Mouse (Mus musculus): ENCODE measurements around the gene Gm28557.
A peak's percentile ranks its signal among the peaks of the same experiment; 100 is the strongest.
"Not testable (repeated sequence)": the region's sequence is repeated elsewhere in the genome, so short reads cannot be mapped to it uniquely, and the experiment has no call there.

Gm28557 gene

GRCm38 (mm10) chr13:67108194-67108820, at the start of gene Gm28557:
Gm28557 (minus strand) TSS chr13:67108604.
- DNase-seq (ENCODE audit: low spot score in 2 of 2) = peak; percentile 66 to 84

- peak; percentile 38 to 66 for DNase-seq (ENCODE audit: low spot score in 2 of 2)
These were observed 19.8 kb upstream of the Gm28557 start for GRCm38 (mm10) chr13:67128038-67128721.

- DNase-seq (ENCODE audit: low spot score in 2 of 2) = not testable (repeated sequence)
These were observed 19.1 kb upstream of the Gm28557 start for GRCm38 (mm10) chr13:67127507-67127906.

- DNase-seq (ENCODE audit: low spot score in 2 of 2) = no peak
These were observed 16.1 kb upstream of the Gm28557 start for GRCm38 (mm10) chr13:67124460-67124859.

- DNase-seq (ENCODE audit: low spot score in 2 of 2) = not testable (repeated sequence)
These were observed 13.0 kb upstream of the Gm28557 start, which contains the start of gene Zfp759 for GRCm38 (mm10) chr13:67121360-67121759. Zfp759 (plus strand) TSS chr13:67121660.

- not testable (repeated sequence) for DNase-seq (ENCODE audit: low spot score in 2 of 2)
These were observed 7.8 kb upstream of the Gm28557 start, which contains the start of gene Rslcan18 for GRCm38 (mm10) chr13:67116163-67116562. Rslcan18 (minus strand) TSS chr13:67116263.

GRCm38 (mm10) chr13:67113287-67113686, 4.9 kb upstream of the Gm28557 start:
- DNase-seq (ENCODE audit: low spot score in 2 of 2) = no peak

GRCm38 (mm10) chr13:67112096-67112495, 3.7 kb upstream of the Gm28557 start:
- DNase-seq (ENCODE audit: low spot score in 2 of 2) = no peak

- DNase-seq (ENCODE audit: low spot score in 2 of 2) = peak in 1 of 2 experiments; percentile 30
These were observed 410 bp upstream of the Gm28557 start for GRCm38 (mm10) chr13:67108821-67109206.

- DNase-seq (ENCODE audit: low spot score in 2 of 2) = no peak
These were observed 723 bp downstream of the Gm28557 start for GRCm38 (mm10) chr13:67107681-67108080.

- DNase-seq (ENCODE audit: low spot score in 2 of 2) = no peak
These were observed 10.5 kb downstream of the Gm28557 start, which contains the start of gene Zfp708 for GRCm38 (mm10) chr13:67097876-67098275. Zfp708 (minus strand) TSS chr13:67097976.

- no peak for DNase-seq (ENCODE audit: low spot score in 2 of 2)
These were observed 18.2 kb downstream of the Gm28557 start for GRCm38 (mm10) chr13:67090154-67090553.

GRCm38 (mm10) chr13:67081946-67082345, 26.5 kb downstream of the Gm28557 start:
- no peak for DNase-seq (ENCODE audit: low spot score in 2 of 2)

GRCm38 (mm10) chr13:67081142-67081713, 27.2 kb downstream of the Gm28557 start:
- DNase-seq (ENCODE audit: low spot score in 2 of 2) = peak; percentile 32 to 42

- DNase-seq (ENCODE audit: low spot score in 2 of 2) = no peak
These were observed 31.2 kb downstream of the Gm28557 start for GRCm38 (mm10) chr13:67077244-67077643.

- no peak for DNase-seq (ENCODE audit: low spot score in 2 of 2)
These were observed 35.6 kb downstream of the Gm28557 start for GRCm38 (mm10) chr13:67072786-67073185.

- DNase-seq (ENCODE audit: low spot score in 2 of 2) = no peak
These were observed 43.0 kb downstream of the Gm28557 start for GRCm38 (mm10) chr13:67065386-67065785.

GRCm38 (mm10) chr13:67062427-67062826, 46.0 kb downstream of the Gm28557 start:
- no peak for DNase-seq (ENCODE audit: low spot score in 2 of 2)

- peak; percentile 66 to 81 for DNase-seq (ENCODE audit: low spot score in 2 of 2)
These were observed 47.5 kb downstream of the Gm28557 start, which contains the start of gene Zfp712 for GRCm38 (mm10) chr13:67060786-67061358. Zfp712 (minus strand) TSS chr13:67061170.

- no peak for DNase-seq (ENCODE audit: low spot score in 2 of 2)
These were observed 48.1 kb downstream of the Gm28557 start for GRCm38 (mm10) chr13:67060161-67060785.

Data from spleen, postnatal 14 days (tissue).